Mouse (Mus musculus): ENCODE results near the gene Col19a1. TPM values are rescaled to one million over a fixed set of nuclear protein-coding genes. Genes with fewer than 3 reads are reported as not detected.

Col19a1 gene
- polyA plus RNA-seq, 1 experiment from 2014 or later = 0.32 TPM

DNA sequence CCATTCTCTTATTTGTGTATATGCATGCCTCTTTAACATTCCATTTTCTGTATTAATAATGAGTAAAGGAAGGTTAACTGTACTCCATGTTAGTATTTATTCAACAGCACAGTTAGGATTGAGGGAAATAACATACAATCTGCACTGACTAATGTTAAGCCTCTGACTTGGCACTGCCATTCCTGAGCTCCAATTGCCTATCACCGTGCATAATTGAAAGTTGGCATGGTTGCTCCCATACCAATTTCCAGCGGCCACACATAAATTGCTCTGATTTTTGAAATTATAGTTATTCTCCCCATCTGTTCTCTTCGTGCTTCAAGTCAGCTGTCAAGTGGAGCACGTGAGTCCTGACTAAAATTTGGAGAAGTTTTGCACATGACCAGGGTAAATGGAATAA is 91.9 kb downstream of the Col19a1 start:
- Histone ChIP-seq H3K36me3 (ENCODE audit: control insufficient read depth, insufficient read depth, low read length) (no peaks in the 10 kb centered on the region), H3K4me2 (ENCODE audit: low read length) (no peak overlapping the region), H3K4me1 (ENCODE audit: control insufficient read depth, insufficient read depth, low read length) (no peaks in the 10 kb centered on the region), H3K4me3 (ENCODE audit: low read depth, low read length) (no peak overlapping the region), H3K27me3 (replicated peaks; ENCODE audit: control insufficient read depth, insufficient read depth, low read length) (no peaks in the 10 kb centered on the region), H3K27ac (ENCODE audit: low read depth, low read length) (no peak overlapping the region), H3K9ac (ENCODE audit: low read length) (no peak overlapping the region), H3K9me3 (replicated peaks; ENCODE audit: control insufficient read depth, low read length) (no peaks in the 10 kb centered on the region)
- ATAC-seq = no peak
- 86% methylated on average over 4 of the region's 4 CpGs for WGBS
- peak; percentile 44 for DNase-seq (ENCODE audit: low spot score)

DNA sequence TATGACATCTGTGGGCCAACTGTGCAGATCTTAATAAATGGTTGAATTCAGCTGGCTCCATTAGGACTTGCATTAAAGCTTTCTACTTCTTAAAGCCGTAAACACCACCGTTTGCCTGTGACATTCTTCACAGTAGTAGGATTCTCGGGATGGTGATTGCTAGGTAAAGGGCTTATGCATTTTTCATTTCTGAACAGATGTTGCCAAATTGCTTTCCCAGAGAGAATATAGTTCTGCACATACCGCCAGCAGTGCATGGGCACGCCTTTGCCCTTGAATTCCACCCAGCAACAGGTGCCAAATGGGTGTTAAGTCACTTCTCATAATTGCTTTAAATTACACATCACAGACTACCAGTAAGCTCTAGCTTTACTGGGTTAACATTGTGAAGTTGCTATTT is 103.1 kb downstream of the Col19a1 start:
- H3K9me3 ChIP-seq (replicated peaks; ENCODE audit: control insufficient read depth, low read length) = no peaks in the 10 kb centered on the region
- no peak for ATAC-seq
- H3K4me1 ChIP-seq (ENCODE audit: control insufficient read depth, insufficient read depth, low read length) = no peaks in the 10 kb centered on the region
- H3K27me3 ChIP-seq (replicated peaks; ENCODE audit: control insufficient read depth, insufficient read depth, low read length) = no peaks in the 10 kb centered on the region
- H3K9ac ChIP-seq (ENCODE audit: low read length) = no peak overlapping the region
- H3K4me2 ChIP-seq (ENCODE audit: low read length) = no peak overlapping the region
- H3K4me3 ChIP-seq (ENCODE audit: low read depth, low read length) = no peak overlapping the region
- WGBS = 83% methylated on average over 5 of the region's 5 CpGs
- peak; percentile 4 for DNase-seq (ENCODE audit: low spot score)
- H3K36me3 ChIP-seq (ENCODE audit: control insufficient read depth, insufficient read depth, low read length) = no peaks in the 10 kb centered on the region
- H3K27ac ChIP-seq (ENCODE audit: low read depth, low read length) = no peak overlapping the region

DNA sequence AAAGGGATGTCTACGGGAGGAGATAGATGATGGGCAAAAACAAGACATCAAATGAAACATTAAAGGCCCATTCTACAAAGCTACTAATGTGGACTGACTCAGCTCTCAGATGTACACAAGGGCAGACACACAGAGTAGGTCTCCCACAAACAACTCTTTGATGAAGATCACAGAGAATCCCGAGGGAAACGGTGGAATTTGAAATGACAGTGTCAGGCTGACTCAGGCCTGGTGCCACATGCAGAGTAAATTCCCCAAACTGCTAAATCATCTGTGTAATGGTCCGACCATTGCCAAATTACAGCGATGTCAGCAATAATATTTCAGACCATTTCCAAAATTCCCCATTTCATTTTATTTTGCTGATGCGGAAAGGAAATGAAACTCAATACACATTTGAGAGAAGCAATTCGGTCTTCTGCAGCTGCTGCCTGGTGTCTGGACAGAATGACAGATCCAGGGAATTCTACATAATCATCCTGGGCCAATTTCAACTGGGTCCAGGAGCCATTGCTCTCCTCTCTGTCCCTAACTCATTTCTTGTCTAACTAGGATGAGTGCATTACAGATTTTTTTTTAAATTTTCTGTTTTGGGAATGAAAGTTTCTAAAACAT is 116.1 kb downstream of the Col19a1 start:
- Histone ChIP-seq H3K4me2 (ENCODE audit: low read length) (no peak overlapping the region), H3K27ac (ENCODE audit: low read depth, low read length) (no peak overlapping the region), H3K9ac (ENCODE audit: low read length) (no peak overlapping the region), H3K4me3 (ENCODE audit: low read depth, low read length) (no peak overlapping the region), H3K4me1 (ENCODE audit: control insufficient read depth, insufficient read depth, low read length) (no peaks in the 10 kb centered on the region), H3K36me3 (ENCODE audit: control insufficient read depth, insufficient read depth, low read length) (no peaks in the 10 kb centered on the region), H3K27me3 (replicated peaks; ENCODE audit: control insufficient read depth, insufficient read depth, low read length) (no peaks in the 10 kb centered on the region), H3K9me3 (replicated peaks; ENCODE audit: control insufficient read depth, low read length) (no peaks in the 10 kb centered on the region)
- DNase-seq (ENCODE audit: low spot score) (no peak), ATAC-seq (no peak)
- WGBS = 92% methylated on average over 7 of the region's 7 CpGs

DNA sequence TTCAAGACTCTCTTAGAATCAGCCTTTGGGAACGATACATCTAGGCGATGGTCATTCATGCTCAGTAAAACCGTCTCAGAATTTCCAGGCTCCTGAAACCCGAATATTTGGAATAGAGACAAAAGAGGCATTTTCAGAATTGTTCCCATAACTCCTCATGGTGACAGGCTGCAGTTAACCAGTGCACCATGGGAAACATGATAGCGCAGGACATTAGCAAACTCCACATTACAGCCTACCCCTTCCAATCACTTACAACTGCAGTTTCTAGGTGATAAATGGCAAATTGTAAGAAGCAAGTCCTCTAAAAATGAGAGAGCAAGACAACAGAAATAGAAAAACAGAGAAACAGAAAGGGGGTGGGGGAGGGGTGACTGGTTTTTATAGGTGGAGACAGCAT is 116.6 kb downstream of the Col19a1 start:
- WGBS = 89% methylated on average over 5 of the region's 5 CpGs
- no peaks in the 10 kb centered on the region for H3K36me3 ChIP-seq (ENCODE audit: control insufficient read depth, insufficient read depth, low read length)
- no peaks in the 10 kb centered on the region for H3K9me3 ChIP-seq (replicated peaks; ENCODE audit: control insufficient read depth, low read length)
- no peak for DNase-seq (ENCODE audit: low spot score)
- no peak overlapping the region for H3K9ac ChIP-seq (ENCODE audit: low read length)
- H3K4me3 ChIP-seq (ENCODE audit: low read depth, low read length) = no peak overlapping the region
- no peak for ATAC-seq
- no peak overlapping the region for H3K27ac ChIP-seq (ENCODE audit: low read depth, low read length)
- H3K4me2 ChIP-seq (ENCODE audit: low read length) = no peak overlapping the region
- H3K27me3 ChIP-seq (replicated peaks; ENCODE audit: control insufficient read depth, insufficient read depth, low read length) = no peaks in the 10 kb centered on the region
- H3K4me1 ChIP-seq (ENCODE audit: control insufficient read depth, insufficient read depth, low read length) = no peaks in the 10 kb centered on the region

DNA sequence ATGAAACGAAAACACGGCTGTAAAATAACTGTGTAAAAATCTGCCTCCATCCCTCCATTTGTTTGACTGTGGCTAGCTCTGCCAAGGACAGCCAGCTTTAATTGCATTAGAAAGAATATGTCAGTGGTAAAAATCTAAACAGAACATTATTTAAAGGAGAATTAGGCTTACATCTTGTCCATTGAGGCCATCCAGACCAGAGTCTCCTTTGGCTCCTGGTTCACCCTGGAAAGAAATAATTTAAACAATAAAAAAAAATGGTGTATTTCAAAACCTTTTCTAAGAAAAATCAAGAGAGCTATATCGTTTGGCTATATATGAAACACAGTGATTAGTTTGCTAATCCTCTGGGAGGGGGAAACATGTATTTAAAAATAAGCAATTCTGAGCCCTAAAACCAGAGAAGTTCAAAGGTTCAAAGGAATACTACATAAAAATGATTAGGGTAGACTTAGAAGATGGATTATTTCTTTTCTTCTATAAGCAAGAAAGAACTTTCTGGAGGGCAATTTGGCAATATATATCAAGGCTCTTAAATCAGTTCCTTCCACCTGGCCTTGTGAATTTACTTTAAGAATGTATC is 125.9 kb downstream of the Col19a1 start:
- ATAC-seq = no peak
- Histone ChIP-seq H3K9me3 (replicated peaks; ENCODE audit: control insufficient read depth, low read length) (no peaks in the 10 kb centered on the region), H3K4me1 (ENCODE audit: control insufficient read depth, insufficient read depth, low read length) (no peaks in the 10 kb centered on the region)

DNA sequence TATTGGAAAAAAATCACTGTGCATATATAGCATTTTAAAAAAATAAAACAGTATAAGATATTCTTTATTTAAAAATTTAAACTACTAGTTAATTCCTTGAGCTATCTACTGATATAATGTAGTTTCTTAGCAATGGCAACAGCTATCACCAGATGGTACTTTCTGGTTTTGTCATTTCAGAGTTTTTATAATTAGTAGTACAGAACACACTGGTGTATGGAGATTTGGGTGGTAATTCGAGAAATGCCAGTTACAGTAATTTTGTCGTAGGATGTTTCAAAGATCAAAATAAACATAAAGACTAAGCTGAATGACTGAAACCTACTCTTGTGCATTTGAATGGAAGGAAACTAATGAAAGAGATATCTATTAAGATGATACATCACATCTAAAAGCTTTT is 129.3 kb downstream of the Col19a1 start:
- DNase-seq (ENCODE audit: low spot score) (no peak), ATAC-seq (no peak)
- H3K27ac ChIP-seq (ENCODE audit: low read depth, low read length) = no peak overlapping the region
- no peak overlapping the region for H3K4me2 ChIP-seq (ENCODE audit: low read length)
- 84% methylated on average over 2 of the region's 2 CpGs for WGBS
- H3K9ac ChIP-seq (ENCODE audit: low read length) = no peak overlapping the region
- no peaks in the 10 kb centered on the region for H3K27me3 ChIP-seq (replicated peaks; ENCODE audit: control insufficient read depth, insufficient read depth, low read length)
- no peaks in the 10 kb centered on the region for H3K4me1 ChIP-seq (ENCODE audit: control insufficient read depth, insufficient read depth, low read length)
- no peaks in the 10 kb centered on the region for H3K9me3 ChIP-seq (replicated peaks; ENCODE audit: control insufficient read depth, low read length)
- H3K4me3 ChIP-seq (ENCODE audit: low read depth, low read length) = no peak overlapping the region
- H3K36me3 ChIP-seq (ENCODE audit: control insufficient read depth, insufficient read depth, low read length) = no peaks in the 10 kb centered on the region

More for the DNA sequence above, 125.9 kb downstream of the Col19a1 start:
- Histone ChIP-seq H3K4me2 (ENCODE audit: low read length) (no peak overlapping the region), H3K27ac (ENCODE audit: low read depth, low read length) (no peak overlapping the region), H3K27me3 (replicated peaks; ENCODE audit: control insufficient read depth, insufficient read depth, low read length) (no peaks in the 10 kb centered on the region), H3K36me3 (ENCODE audit: control insufficient read depth, insufficient read depth, low read length) (no peaks in the 10 kb centered on the region), H3K4me3 (ENCODE audit: low read depth, low read length) (no peak overlapping the region), H3K9ac (ENCODE audit: low read length) (no peak overlapping the region)
- DNase-seq (ENCODE audit: low spot score) = no peak
- 80% methylated on average over 3 of the region's 3 CpGs for WGBS

DNA sequence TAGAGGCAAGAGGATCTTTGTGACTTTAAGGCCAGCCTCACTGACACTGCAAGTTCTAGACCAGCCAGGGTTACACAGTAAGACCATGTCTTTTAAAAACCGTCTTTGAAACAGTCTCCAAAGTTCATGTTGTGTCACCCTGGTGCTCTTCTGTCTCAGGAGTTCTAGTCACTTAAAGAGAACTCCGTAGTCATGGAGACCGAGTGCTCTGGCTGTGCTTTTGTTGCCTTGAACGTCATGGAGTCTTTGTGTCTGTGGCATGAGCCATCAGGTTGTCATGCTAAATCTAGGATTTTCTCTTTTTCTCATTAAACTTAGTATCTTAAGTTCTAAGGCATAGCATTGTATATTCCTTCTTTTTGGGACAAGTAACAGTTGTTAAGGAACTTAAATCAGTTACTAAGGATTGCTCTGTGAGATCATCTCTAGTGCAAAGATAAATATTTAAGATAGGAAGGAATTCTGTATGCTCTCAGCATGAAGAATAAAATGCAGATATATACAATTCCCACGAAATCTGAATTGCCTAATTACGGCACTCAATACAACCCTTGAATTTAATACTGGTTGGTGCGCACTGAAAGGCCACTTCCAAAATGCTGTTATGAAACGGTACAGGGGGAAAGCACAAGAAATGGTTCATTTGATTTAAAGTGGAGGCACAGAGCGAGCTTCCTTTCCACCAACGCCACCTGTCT is 134.6 kb downstream of the Col19a1 start:
- no peak overlapping the region for H3K9ac ChIP-seq (ENCODE audit: low read length)
- H3K27ac ChIP-seq (ENCODE audit: low read depth, low read length) = no peak overlapping the region
- no peaks in the 10 kb centered on the region for H3K27me3 ChIP-seq (replicated peaks; ENCODE audit: control insufficient read depth, insufficient read depth, low read length)
- 35% methylated on average over 10 of the region's 10 CpGs for WGBS
- no peaks in the 10 kb centered on the region; the same call in 1 of the 2 replicates for H3K4me1 ChIP-seq (ENCODE audit: control insufficient read depth, insufficient read depth, low read length)
- no peak overlapping the region for H3K4me2 ChIP-seq (ENCODE audit: low read length)
- ATAC-seq = no peak
- no peaks in the 10 kb centered on the region for H3K9me3 ChIP-seq (replicated peaks; ENCODE audit: control insufficient read depth, low read length)
- no peak overlapping the region for H3K4me3 ChIP-seq (ENCODE audit: low read depth, low read length)
- H3K36me3 ChIP-seq (ENCODE audit: control insufficient read depth, insufficient read depth, low read length) = no peaks in the 10 kb centered on the region
- peak; percentile 37 for DNase-seq (ENCODE audit: low spot score)

DNA sequence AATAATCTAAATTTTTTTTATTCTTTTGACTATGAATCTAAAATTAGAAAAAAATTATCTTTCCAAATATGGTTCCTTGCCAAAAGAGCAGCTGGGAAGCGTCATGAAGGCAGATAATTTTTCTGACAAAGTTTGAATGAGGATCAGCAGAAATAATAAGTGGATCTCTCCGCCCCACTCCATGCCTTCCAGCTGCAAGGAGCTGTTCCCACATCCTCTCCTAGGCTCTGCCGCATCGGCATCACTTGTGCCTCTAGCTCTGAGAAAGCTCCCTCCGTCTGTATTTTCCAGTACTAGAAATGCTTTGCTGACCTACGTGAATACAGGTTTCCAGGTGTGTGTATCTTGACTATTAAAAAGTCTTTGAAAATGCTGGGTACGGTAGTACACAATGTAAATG is 135.1 kb downstream of the Col19a1 start:
- Histone ChIP-seq H3K9ac (ENCODE audit: low read length) (no peak overlapping the region), H3K4me1 (ENCODE audit: control insufficient read depth, insufficient read depth, low read length) (no peaks in the 10 kb centered on the region; the same call in 1 of the 2 replicates), H3K27ac (ENCODE audit: low read depth, low read length) (no peak overlapping the region), H3K27me3 (replicated peaks; ENCODE audit: control insufficient read depth, insufficient read depth, low read length) (no peaks in the 10 kb centered on the region), H3K36me3 (ENCODE audit: control insufficient read depth, insufficient read depth, low read length) (no peaks in the 10 kb centered on the region), H3K4me2 (ENCODE audit: low read length) (no peak overlapping the region), H3K9me3 (replicated peaks; ENCODE audit: control insufficient read depth, low read length) (no peaks in the 10 kb centered on the region), H3K4me3 (ENCODE audit: low read depth, low read length) (no peak overlapping the region)
- ATAC-seq (no peak), DNase-seq (ENCODE audit: low spot score) (peak; percentile 27)
- WGBS = 68% methylated on average over 7 of the region's 7 CpGs

DNA sequence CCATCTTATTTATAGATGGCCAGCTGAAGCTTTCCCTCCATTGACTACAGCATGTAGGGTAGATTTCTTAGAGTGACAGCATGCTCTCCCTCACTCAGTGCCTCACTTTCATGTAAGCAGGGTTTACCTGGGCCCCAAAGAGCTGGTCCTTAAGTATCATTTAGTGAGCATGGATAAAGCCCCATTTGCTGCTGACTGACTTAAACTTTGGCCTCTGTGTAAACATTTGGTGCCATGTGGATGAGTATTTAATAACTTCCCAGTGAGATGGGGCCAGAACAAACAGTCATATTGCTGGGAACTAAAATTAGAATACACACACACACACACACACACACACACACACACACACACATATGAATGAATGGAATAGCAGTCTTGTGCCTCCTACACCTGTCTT is 149.8 kb downstream of the Col19a1 start:
- no peaks in the 10 kb centered on the region for H3K9me3 ChIP-seq (replicated peaks; ENCODE audit: control insufficient read depth, low read length)
- H3K27ac ChIP-seq (ENCODE audit: low read depth, low read length) = no peak overlapping the region
- no peaks in the 10 kb centered on the region for H3K4me1 ChIP-seq (ENCODE audit: control insufficient read depth, insufficient read depth, low read length)
- no peaks in the 10 kb centered on the region for H3K36me3 ChIP-seq (ENCODE audit: control insufficient read depth, insufficient read depth, low read length)
- H3K9ac ChIP-seq (ENCODE audit: low read length) = no peak overlapping the region
- no peaks in the 10 kb centered on the region for H3K27me3 ChIP-seq (replicated peaks; ENCODE audit: control insufficient read depth, insufficient read depth, low read length)
- no peak overlapping the region for H3K4me2 ChIP-seq (ENCODE audit: low read length)
- H3K4me3 ChIP-seq (ENCODE audit: low read depth, low read length) = no peak overlapping the region
- no peak for ATAC-seq
- no peak for DNase-seq (ENCODE audit: low spot score)
